Comparison of ENCODE assay signal across 8 mouse cellular contexts in genomic region chr14:33447027-33447569, GRCm38 (mm10). TPM values are rescaled to one million over a fixed set of nuclear protein-coding genes. Genes with fewer than 3 reads are reported as not detected.
A peak's percentile ranks its signal among the peaks of the same experiment; 100 is the strongest.
DNase-seq lines count a peak whose midpoint lies in the region; TF ChIP-seq lines count a peak whose summit lies in the region.

TSS of gene Mapk8 (minus strand) at chr14:33447158.

- no peaks in the 10 kb centered on the region for H3K36me3 ChIP-seq in megakaryocyte, embryonic 14.5 days (replicated peaks; ENCODE audit: low read length)

- intact Hi-C loops in gastrocnemius, adult 2 months (cut with DNase I) = loop anchor here (10.0 kb wide), 1 partner anchor 122 kb away; no protein-coding TSS in a partner anchor

- peak within 1 kb of the TSS; percentile 95 for H3K27ac ChIP-seq in gastrocnemius, adult 2 months

- peaks cover 14% of the 10 kb centered on the region for H3K27me3 ChIP-seq in megakaryocyte, embryonic 14.5 days (replicated peaks)

- H3K4me3 ChIP-seq in gastrocnemius, adult 2 months = peak within 1 kb of the TSS; percentile 79
- peak within 1 kb of the TSS; percentile 95 for H3K4me3 ChIP-seq in megakaryocyte, embryonic 14.5 days (replicated peaks)

- H3K9me3 ChIP-seq in megakaryocyte, embryonic 14.5 days = no peaks in the 10 kb centered on the region

- DNase-seq in WW6 (ENCODE audit: low read depth, low spot score) = peak; percentile 71
- DNase-seq in cerebellum, postnatal 4 days (ENCODE audit: low spot score in 2 of 2) = peak; percentile 92 to 96
- DNase-seq in gastrocnemius, adult 2 months = peak; percentile 99
- DNase-seq in hindlimb bud, embryonic 11.5 days (ENCODE audit: extremely low spot score, low read depth, low spot score) = peak; percentile 60
- DNase-seq in left cerebral cortex, adult 8-10 months (ENCODE audit: low spot score in 2 of 2) = peak; percentile 86 to 96
- DNase-seq in right cerebral cortex, postnatal 10 days (ENCODE audit: low spot score in 2 of 2) = peak; percentile 97
- DNase-seq in urinary bladder, postnatal 25 days (ENCODE audit: low spot score) = peak; percentile 100

- H3K4me1 ChIP-seq in megakaryocyte, embryonic 14.5 days = peaks cover 25% of the 10 kb centered on the region

- peak; percentile 41 for TF ChIP-seq CTCF in gastrocnemius, adult 2 months (IDR thresholded peaks at IDR 0.05)

RNA-seq across cellular contexts. Expression of gene Mapk8, which starts in this region (rescaled TPM):
- 10 to 100 TPM; 28.8 to 39.0 TPM for total RNA-seq in gastrocnemius, adult 2 months (2021)
- 100 to 1,000 TPM in 2 of 4 experiments, 10 to 100 TPM in 2; 90.8 to 104 (median 96.4) TPM for total RNA-seq in left cerebral cortex, adult 8-10 months (2022)
- polyA plus RNA-seq in megakaryocyte, embryonic 14.5 days (2012; ENCODE audit: insufficient read depth, low replicate concordance) = 0.76 TPM in 1 of 2 replicates, not detected in the other

Comparison
In these comparisons a context has a peak if more than half of its experiments do, and no peak if none do; other contexts are left out.
1. Peak in every context shown above with its lines: DNase-seq, H3K4me3 ChIP-seq and H3K27ac ChIP-seq.